Mouse (Mus musculus) CH12.LX (cell line): ENCODE data around the gene Gm21969.

Source experiments
- CHD2 ChIP-seq: IDR thresholded peaks from 2 replicates; pipeline ENCODE4 v1.6.1; 2011; ENCODE audit warnings: low read length, improper control_type of control experiment
- CTCF ChIP-seq, 2 experiments: IDR thresholded peaks in 1 of 2; conservative IDR thresholded peaks in 1 of 2; 2 replicates each; pipeline ENCODE4 v1.5.1; 2011 to 2012; ENCODE audit warnings: low read depth in 2 of 2, low read length in 2 of 2, improper control_type of control experiment in 1 of 2, inconsistent platforms in 1 of 2, mild to moderate bottlenecking in 1 of 2, moderate library complexity in 1 of 2
- UBTF ChIP-seq: IDR thresholded peaks from 2 replicates; pipeline ENCODE4 v1.6.1; 2012; ENCODE audit warnings: low read depth, mild to moderate bottlenecking, inconsistent platforms, low read length, improper control_type of control experiment, moderate library complexity

GRCm38 (mm10) chr4:139669847-139670246 is 66.9 kb downstream of the Gm21969 start:
- TF ChIP-seq CTCF (conservative IDR thresholded peaks at IDR 0.05 in 1 of 2, IDR thresholded peaks at IDR 0.05 in 1 of 2; ENCODE audit: low read depth in 2 of 2, low read length in 2 of 2), result peak; percentile 82 to 93
- no peak for TF ChIP-seq UBTF
- TF ChIP-seq CHD2, result no peak
